Mouse (Mus musculus) monocyte, adult 5-6 weeks (primary cell): Measurements from ENCODE around the gene Mpig6b. TPM values are rescaled to one million over a fixed set of nuclear protein-coding genes. Genes with fewer than 3 reads are reported as not detected.
A peak's percentile ranks its signal among the peaks of the same experiment; 100 is the strongest.

ENCODE experiments used
- ATAC-seq: fragments of 153-309, 156-312 bp; replicated peaks from 2 replicates; pipeline ENCODE4 v1.8.0; 2017; ENCODE audit warnings: mild to moderate bottlenecking; ENCODE audit not compliant: low TSS enrichment, insufficient number of reproducible peaks, severe bottlenecking, poor library complexity, low FRiP score
- total RNA-seq: library from RNA; stranded (forward); fragments of 200-1000, 200-491, 200-594 nt; gene quantifications from 3 replicates; pipeline ENCODE4 v1.2.3, GENCODE M21; 2017

Mpig6b gene
- total RNA-seq, 1 experiment from 2014 or later = 0.57 TPM

GRCm38 (mm10) chr17:35024261-35024660, 41.7 kb downstream of the Mpig6b start:
- no peak for ATAC-seq

GRCm38 (mm10) chr17:35023756-35024155, 42.2 kb downstream of the Mpig6b start:
- ATAC-seq = peak; percentile 52

GRCm38 (mm10) chr17:35023221-35023620, 42.8 kb downstream of the Mpig6b start:
- no peak for ATAC-seq

- no peak for ATAC-seq
These were observed 43.4 kb downstream of the Mpig6b start for GRCm38 (mm10) chr17:35022541-35023060.

- no peak for ATAC-seq
These were observed 44.0 kb downstream of the Mpig6b start for GRCm38 (mm10) chr17:35021842-35022477.

GRCm38 (mm10) chr17:35021163-35021808, 44.7 kb downstream of the Mpig6b start:
- ATAC-seq = peak; percentile 67

- ATAC-seq = no peak
These were observed 45.4 kb downstream of the Mpig6b start for GRCm38 (mm10) chr17:35020551-35020950.

- no peak for ATAC-seq
These were observed 46.1 kb downstream of the Mpig6b start for GRCm38 (mm10) chr17:35019894-35020293.

GRCm38 (mm10) chr17:35018171-35018570, 47.8 kb downstream of the Mpig6b start:
- no peak for ATAC-seq

- ATAC-seq = no peak
These were observed 48.3 kb downstream of the Mpig6b start for GRCm38 (mm10) chr17:35017706-35018030.

- no peak for ATAC-seq
These were observed 48.9 kb downstream of the Mpig6b start for GRCm38 (mm10) chr17:35016791-35017705.

- ATAC-seq = no peak
These were observed 49.6 kb downstream of the Mpig6b start, which contains the start of gene Vwa7 for GRCm38 (mm10) chr17:35016376-35016775. Gene Vwa7, plus strand, starts transcription at chr17:35016579.

GRCm38 (mm10) chr17:35015296-35015695, 50.7 kb downstream of the Mpig6b start:
- ATAC-seq = no peak

GRCm38 (mm10) chr17:35013221-35013620, 52.8 kb downstream of the Mpig6b start:
- ATAC-seq = no peak

Other genes starting within 250 kb of the Mpig6b start
- 28.8 to 49.5 TPM (median 40.0 TPM) in 3 replicates for gene Stk19, start 229.2 kb downstream of the Mpig6b start, total RNA-seq
- gene Dxo, start 229.2 kb downstream of the Mpig6b start, total RNA-seq = 13.2 to 57.9 TPM (median 29.1 TPM) in 3 replicates
- gene Skiv2l, start 216.0 kb downstream of the Mpig6b start, total RNA-seq = 55.7 to 103 TPM (median 62.4 TPM) in 3 replicates
- gene Nelfe, start 215.8 kb downstream of the Mpig6b start, total RNA-seq = 16.3 to 45.3 TPM (median 33.1 TPM) in 3 replicates
- gene Cfb, start 203.7 kb downstream of the Mpig6b start, total RNA-seq = 1.1 to 4.8 TPM (median 2.8 TPM) in 3 replicates
- 0.57 to 1.7 TPM (median 1.6 TPM) in 3 replicates for gene Zbtb12, start 186.7 kb downstream of the Mpig6b start, total RNA-seq
- not detected in 3 replicates for gene Gm20547, start 184.1 kb downstream of the Mpig6b start, total RNA-seq
- gene C2, start 167.9 kb downstream of the Mpig6b start, total RNA-seq = not detected in 3 replicates
- gene Ehmt2, start 167.7 kb downstream of the Mpig6b start, total RNA-seq = 92.4 to 105 TPM (median 102 TPM) in 3 replicates
- gene Slc44a4, start 151.7 kb downstream of the Mpig6b start, total RNA-seq = not detected in 3 replicates
- 29.6 to 39.9 TPM (median 37.2 TPM) in 3 replicates for gene Neu1, start 134.9 kb downstream of the Mpig6b start, total RNA-seq
- 12.5 to 375 TPM (median 15.8 TPM) in 3 replicates for gene Hspa1b, start 106.9 kb downstream of the Mpig6b start, total RNA-seq
- gene Gm20481, start 96.3 kb downstream of the Mpig6b start, total RNA-seq = 1.4 TPM in 1 of 3 replicates, not detected in the others
- gene Hspa1a, start 94.0 kb downstream of the Mpig6b start, total RNA-seq = 4.9 to 201 TPM (median 8.6 TPM) in 3 replicates
- gene Hspa1l, start 93.5 kb downstream of the Mpig6b start, total RNA-seq = 1.1 to 1.7 TPM in 2 of 3 replicates, not detected in the other
- gene Lsm2, start 84.3 kb downstream of the Mpig6b start, total RNA-seq = 9.3 to 13.9 TPM (median 10.6 TPM) in 3 replicates
- 89.9 to 126 TPM (median 116 TPM) in 3 replicates for gene Vars, start 65.2 kb downstream of the Mpig6b start, total RNA-seq
- not detected in 3 replicates for gene Vwa7, start 49.6 kb downstream of the Mpig6b start, total RNA-seq
- gene Sapcd1, start 38.2 kb downstream of the Mpig6b start, total RNA-seq = 1.2 TPM in 1 of 3 replicates, not detected in the others
- 0.76 to 1.6 TPM in 2 of 3 replicates, not detected in the other for gene Msh5, start 19.4 kb downstream of the Mpig6b start, total RNA-seq
- gene Clic1, start 16.2 kb downstream of the Mpig6b start, total RNA-seq = 356 to 514 TPM (median 477 TPM) in 3 replicates
- gene Ddah2, start 7.1 kb downstream of the Mpig6b start, total RNA-seq = 1.1 TPM in 1 of 3 replicates, not detected in the others
- not detected in 3 replicates for gene Ly6g6c, start 796 bp downstream of the Mpig6b start, total RNA-seq
- gene Ly6g6e, start 10.7 kb upstream of the Mpig6b start, total RNA-seq = not detected in 3 replicates
- 2.3 TPM in 1 of 3 replicates, not detected in the others for gene Ly6g6d, start 11.9 kb upstream of the Mpig6b start, total RNA-seq
- gene Ly6g6f, start 19.4 kb upstream of the Mpig6b start, total RNA-seq = 0.39 TPM in 1 of 3 replicates, not detected in the others
- 24.3 to 47.0 TPM (median 28.3 TPM) in 3 replicates for gene Abhd16a, start 23.1 kb upstream of the Mpig6b start, total RNA-seq
- gene Ly6g5c, start 42.1 kb upstream of the Mpig6b start, total RNA-seq = not detected in 3 replicates
- not detected in 3 replicates for gene Ly6g5b, start 49.2 kb upstream of the Mpig6b start, total RNA-seq
- gene Gpank1, start 55.3 kb upstream of the Mpig6b start, total RNA-seq = 62.4 to 126 TPM (median 65.8 TPM) in 3 replicates
- 188 to 293 TPM (median 226 TPM) in 3 replicates for gene Csnk2b, start 55.9 kb upstream of the Mpig6b start, total RNA-seq
- gene D17H6S53E, start 60.2 kb upstream of the Mpig6b start, total RNA-seq = 33.5 to 43.7 TPM (median 42.6 TPM) in 3 replicates
- gene Apom, start 65.9 kb upstream of the Mpig6b start, total RNA-seq = 1.4 TPM in 1 of 3 replicates, not detected in the others
- gene Bag6, start 69.0 kb upstream of the Mpig6b start, total RNA-seq = 72.4 to 192 TPM (median 104 TPM) in 3 replicates
- gene Prrc2a, start 98.7 kb upstream of the Mpig6b start, total RNA-seq = 21.3 to 57.6 TPM (median 32.1 TPM) in 3 replicates
- 20.7 to 64.8 TPM (median 31.9 TPM) in 3 replicates for gene Aif1, start 109.9 kb upstream of the Mpig6b start, total RNA-seq
- 763 to 1,006 TPM (median 964 TPM) in 3 replicates for gene Lst1, start 122.3 kb upstream of the Mpig6b start, total RNA-seq
- gene Ltb, start 128.3 kb upstream of the Mpig6b start, total RNA-seq = 38.1 to 48.1 TPM (median 38.4 TPM) in 3 replicates
- 37.0 to 62.7 TPM (median 38.1 TPM) in 3 replicates for gene Tnf, start 135.8 kb upstream of the Mpig6b start, total RNA-seq
- 1.7 TPM in 1 of 3 replicates, not detected in the others for gene Lta, start 139.2 kb upstream of the Mpig6b start, total RNA-seq
- gene Gm16181, start 154.7 kb upstream of the Mpig6b start, total RNA-seq = 0.64 to 2.9 TPM (median 2.7 TPM) in 3 replicates
- gene Atp6v1g2, start 167.5 kb upstream of the Mpig6b start, total RNA-seq = 1.4 to 6.5 TPM (median 2.6 TPM) in 3 replicates
- gene Nfkbil1, start 169.6 kb upstream of the Mpig6b start, total RNA-seq = 3.6 to 10.9 TPM (median 5.1 TPM) in 3 replicates
- 98.8 to 141 TPM (median 101 TPM) in 3 replicates for gene Ddx39b, start 175.6 kb upstream of the Mpig6b start, total RNA-seq
- gene H2-D1, start 196.5 kb upstream of the Mpig6b start, total RNA-seq = 2,987 to 4,272 TPM (median 3,836 TPM) in 3 replicates